Mouse (Mus musculus) layer of hippocampus, adult 2 months (tissue): ENCODE measurements at regions not wholly inside any gene's neighbourhood (a gene's known extent, or its start where the extent isn't known, plus 50 kb on each side); places are given as distances from the start of the nearest gene placed in this dataset.
"Not testable (repeated sequence)": the region's sequence is repeated elsewhere in the genome, so short reads cannot be mapped to it uniquely, and the experiment has no call there.

Experiments
- DNase-seq, 2 experiments: peaks; one replicate each; pipeline ENCODE4 v3.0.0; 2022; ENCODE audit warnings: low spot score in 2 of 2
- H3K27ac ChIP-seq: fragments of 200-600 bp; 2 replicates; pipeline ENCODE4 v1.8.1; 2022
- H3K4me3 ChIP-seq: fragments of 200-600 bp; 2 replicates; pipeline ENCODE4 v1.8.1; 2022; ENCODE audit warnings: mild to moderate bottlenecking

DNA sequence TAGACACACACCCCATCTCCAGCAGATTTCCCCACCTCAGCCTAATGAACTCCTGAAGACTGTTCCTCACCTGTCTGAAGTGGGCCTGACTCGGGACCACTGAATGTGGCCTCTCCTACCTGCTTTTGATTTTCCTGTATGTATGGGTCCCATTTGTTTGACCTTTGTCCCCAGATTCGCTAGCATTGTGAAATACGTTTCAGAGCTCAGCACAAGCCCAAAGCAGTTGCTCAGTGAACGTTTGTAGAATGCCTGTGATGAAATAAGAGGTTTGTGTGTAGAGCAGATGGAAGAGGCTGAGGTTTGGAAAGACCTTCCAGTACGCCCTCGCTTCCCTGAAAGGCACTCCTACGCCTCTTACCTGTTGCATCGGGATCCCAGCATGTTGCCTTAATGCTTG, 158.3 kb upstream of the Vmn1r3 start:
- not testable (repeated sequence) for H3K27ac ChIP-seq, H3K4me3 ChIP-seq, DNase-seq

DNA sequence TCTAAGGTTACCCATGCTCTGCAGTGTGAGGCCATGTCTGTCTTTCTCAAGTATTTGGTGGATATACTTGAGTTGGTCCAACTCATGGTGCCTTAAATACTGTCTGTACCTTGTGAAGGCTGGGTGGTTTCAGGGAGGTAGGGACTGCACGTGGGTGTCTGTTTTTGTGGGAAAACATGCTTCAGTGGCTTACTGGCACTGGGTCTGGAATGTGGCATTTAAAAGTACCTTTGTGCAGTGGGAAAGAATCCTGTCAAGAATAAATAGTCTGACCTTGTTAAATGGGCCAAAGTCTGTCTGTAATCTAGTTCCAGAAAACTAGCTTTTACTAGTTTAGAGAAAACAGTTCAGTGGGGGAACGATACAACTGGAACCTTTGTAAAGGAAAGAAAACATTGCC, 157.5 kb upstream of the Vmn1r3 start:
- not testable (repeated sequence) for DNase-seq, H3K27ac ChIP-seq, H3K4me3 ChIP-seq

DNA sequence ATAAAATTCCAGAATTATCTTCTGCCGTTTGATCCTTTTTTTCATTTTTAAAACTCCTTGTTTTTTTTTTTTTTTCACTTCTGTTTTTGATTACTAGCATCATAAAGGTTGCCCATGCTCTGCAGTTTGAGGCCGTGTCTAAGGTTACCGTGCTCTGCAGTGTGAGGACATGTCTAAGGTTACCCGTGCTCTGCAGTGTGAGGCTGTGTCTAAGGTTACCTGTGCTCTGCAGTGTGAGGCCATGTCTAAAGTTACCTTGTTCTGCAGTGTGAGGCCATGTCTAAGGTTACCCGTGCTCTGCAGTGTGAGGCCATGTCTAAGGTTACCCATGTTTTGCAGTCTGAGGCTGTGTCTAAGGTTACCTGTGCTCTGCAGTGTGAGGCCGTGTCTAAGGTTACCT, 157.0 kb upstream of the Vmn1r3 start:
- not testable (repeated sequence) for DNase-seq, H3K4me3 ChIP-seq, H3K27ac ChIP-seq
